Mouse (Mus musculus): ENCODE data around the gene Arhgdia. TPM values are rescaled to one million over a fixed set of nuclear protein-coding genes. Genes with fewer than 3 reads are reported as not detected.

Gene Arhgdia
- polyA plus RNA-seq (2012; ENCODE audit: insufficient read depth, insufficient read length, missing spikeins) = 117 and 146 TPM in 2 replicates

- H3K4me3 ChIP-seq (ENCODE audit: insufficient read depth, low read depth, low read length) = peak within 1 kb of the TSS; percentile 97
- H3K4me1 ChIP-seq (ENCODE audit: control insufficient read depth, insufficient read depth, insufficient read length, low read length) = 0 out of 2 replicates have a peak, but pooled peaks cover 3% of the 10 kb centered on the region
- H3K27ac ChIP-seq (replicated peaks; ENCODE audit: low read depth, low read length) = peak within 1 kb of the TSS; percentile 96
Observed at GRCm38 (mm10) chr11:120581490-120582267, at the start of gene Arhgdia. Arhgdia (minus strand) TSS chr11:120581624.

GRCm38 (mm10) chr11:120630401-120630871 lies 49.0 kb upstream of the Arhgdia start:
- Histone ChIP-seq H3K4me1 (ENCODE audit: control insufficient read depth, insufficient read depth, insufficient read length, low read length) (peaks cover 31% of the 10 kb centered on the region), H3K4me3 (ENCODE audit: insufficient read depth, low read depth, low read length) (peak overlapping the region; percentile 3), H3K27ac (replicated peaks; ENCODE audit: low read depth, low read length) (peak overlapping the region; percentile 41)

- peak overlapping the region; percentile 41 for H3K27ac ChIP-seq (replicated peaks; ENCODE audit: low read depth, low read length)
- peak overlapping the region; percentile 12 for H3K4me3 ChIP-seq (ENCODE audit: insufficient read depth, low read depth, low read length)
- H3K4me1 ChIP-seq (ENCODE audit: control insufficient read depth, insufficient read depth, insufficient read length, low read length) = peaks cover 35% of the 10 kb centered on the region
Observed at GRCm38 (mm10) chr11:120629911-120630310, 48.5 kb upstream of the Arhgdia start.

- H3K4me3 ChIP-seq (ENCODE audit: insufficient read depth, low read depth, low read length) = peak overlapping the region; percentile 12
- H3K4me1 ChIP-seq (ENCODE audit: control insufficient read depth, insufficient read depth, insufficient read length, low read length) = peaks cover 35% of the 10 kb centered on the region
- peak overlapping the region; percentile 39 for H3K27ac ChIP-seq (replicated peaks; ENCODE audit: low read depth, low read length)
Observed at GRCm38 (mm10) chr11:120629341-120629730, 47.9 kb upstream of the Arhgdia start.

- Histone ChIP-seq H3K4me1 (ENCODE audit: control insufficient read depth, insufficient read depth, insufficient read length, low read length) (peaks cover 35% of the 10 kb centered on the region), H3K27ac (replicated peaks; ENCODE audit: low read depth, low read length) (no peak overlapping the region), H3K4me3 (ENCODE audit: insufficient read depth, low read depth, low read length) (no peak overlapping the region; the same call in 1 of the 2 replicates)
Observed at GRCm38 (mm10) chr11:120628601-120629340, 47.3 kb upstream of the Arhgdia start.

GRCm38 (mm10) chr11:120627468-120628300 lies 46.3 kb upstream of the Arhgdia start:
- Histone ChIP-seq H3K4me3 (ENCODE audit: insufficient read depth, low read depth, low read length) (no peak overlapping the region), H3K27ac (replicated peaks; ENCODE audit: low read depth, low read length) (no peak overlapping the region), H3K4me1 (ENCODE audit: control insufficient read depth, insufficient read depth, insufficient read length, low read length) (peaks cover 35% of the 10 kb centered on the region)

- Histone ChIP-seq H3K4me1 (ENCODE audit: control insufficient read depth, insufficient read depth, insufficient read length, low read length) (peaks cover 30% of the 10 kb centered on the region), H3K27ac (replicated peaks; ENCODE audit: low read depth, low read length) (no peak overlapping the region), H3K4me3 (ENCODE audit: insufficient read depth, low read depth, low read length) (no peak overlapping the region)
Observed at GRCm38 (mm10) chr11:120626785-120627467, 45.5 kb upstream of the Arhgdia start.

- peak within 1 kb of the TSS; percentile 46; the same call in 1 of the 2 replicates for H3K27ac ChIP-seq (replicated peaks; ENCODE audit: low read depth, low read length)
- H3K4me1 ChIP-seq (ENCODE audit: control insufficient read depth, insufficient read depth, insufficient read length, low read length) = peaks cover 15% of the 10 kb centered on the region
- peak within 1 kb of the TSS; percentile 95 for H3K4me3 ChIP-seq (ENCODE audit: insufficient read depth, low read depth, low read length)
Observed at GRCm38 (mm10) chr11:120625152-120625775, 43.8 kb upstream of the Arhgdia start, which contains the start of gene Sirt7. Sirt7 (minus strand) TSS chr11:120625240.

GRCm38 (mm10) chr11:120624680-120625111 lies 43.3 kb upstream of the Arhgdia start:
- H3K4me1 ChIP-seq (ENCODE audit: control insufficient read depth, insufficient read depth, insufficient read length, low read length) = peaks cover 11% of the 10 kb centered on the region
- peak overlapping the region; percentile 95 for H3K4me3 ChIP-seq (ENCODE audit: insufficient read depth, low read depth, low read length)
- no peak overlapping the region for H3K27ac ChIP-seq (replicated peaks; ENCODE audit: low read depth, low read length)

- peak overlapping the region; percentile 95 for H3K4me3 ChIP-seq (ENCODE audit: insufficient read depth, low read depth, low read length)
- no peak overlapping the region for H3K27ac ChIP-seq (replicated peaks; ENCODE audit: low read depth, low read length)
- peaks cover 5% of the 10 kb centered on the region for H3K4me1 ChIP-seq (ENCODE audit: control insufficient read depth, insufficient read depth, insufficient read length, low read length)
Observed at GRCm38 (mm10) chr11:120623961-120624679, 42.7 kb upstream of the Arhgdia start.

- H3K4me1 ChIP-seq (ENCODE audit: control insufficient read depth, insufficient read depth, insufficient read length, low read length) = peaks cover 4% of the 10 kb centered on the region
- H3K27ac ChIP-seq (replicated peaks; ENCODE audit: low read depth, low read length) = no peak overlapping the region
- H3K4me3 ChIP-seq (ENCODE audit: insufficient read depth, low read depth, low read length) = no peak overlapping the region
Observed at GRCm38 (mm10) chr11:120622805-120623204, 41.4 kb upstream of the Arhgdia start.

GRCm38 (mm10) chr11:120620195-120620594 lies 38.8 kb upstream of the Arhgdia start:
- no peak overlapping the region for H3K27ac ChIP-seq (replicated peaks; ENCODE audit: low read depth, low read length)
- H3K4me1 ChIP-seq (ENCODE audit: control insufficient read depth, insufficient read depth, insufficient read length, low read length) = peaks cover 7% of the 10 kb centered on the region
- no peak overlapping the region for H3K4me3 ChIP-seq (ENCODE audit: insufficient read depth, low read depth, low read length)

Measured in brown adipose tissue, adult 24 weeks (tissue).